Mouse (Mus musculus): Measurements from ENCODE around the gene Ehbp1. TPM values are rescaled to one million over a fixed set of nuclear protein-coding genes. Genes with fewer than 3 reads are reported as not detected.

Ehbp1 gene
- total and polyA plus RNA-seq, 3 experiments = 2.5 to 4.0 (median 3.1) TPM

- DNase-seq (ENCODE audit: extremely low read depth) = no peak
- Histone ChIP-seq H3K4me3 (replicated peaks in 1 of 3; ENCODE audit: low read depth in 2 of 3, low read length in 2 of 3, poor library complexity in 1 of 3) (no peak overlapping the region), H3K9me3 (replicated peaks; ENCODE audit: low read length) (no peaks in the 10 kb centered on the region), H3K27me3 (replicated peaks) (no peaks in the 10 kb centered on the region), H3K79me2 (replicated peaks; ENCODE audit: control insufficient read depth, extremely low read depth, insufficient read depth, poor library complexity, severe bottlenecking) (no peaks in the 10 kb centered on the region), H3K9ac (ENCODE audit: insufficient read depth, low read depth) (no peak overlapping the region), H3K36me3 (replicated peaks in 1 of 2; ENCODE audit: control insufficient read depth in 1 of 2, insufficient read depth in 1 of 2, low read length in 1 of 2) (no peaks in the 10 kb centered on the region), H3K4me2 (ENCODE audit: insufficient read depth, low read depth, poor library complexity, severe bottlenecking) (no peak overlapping the region), H3K27ac (ENCODE audit: insufficient read depth, low read depth) (no peak overlapping the region), H3K4me1 (ENCODE audit: control insufficient read depth in 1 of 2, insufficient read depth in 2 of 2) (no peaks in the 10 kb centered on the region)
- in situ Hi-C loops (cut with MboI; ENCODE audit: low pct_ligation_motif_present, low pct_unique_long_range_greater_than_20kb, low sequenced_read_pairs) = no loop called here
- TF ChIP-seq CHD1 (IDR thresholded peaks at IDR 0.05; ENCODE audit: low read depth, low read length) = no peak
- TF ChIP-seq HCFC1 (IDR thresholded peaks at IDR 0.05; ENCODE audit: low read depth, low read length) = no peak
- no peak for TF ChIP-seq E2F4 (IDR thresholded peaks at IDR 0.05; ENCODE audit: insufficient replicate concordance, low read depth, low read length)
- no peak for TF ChIP-seq CHD2 (IDR thresholded peaks at IDR 0.05; ENCODE audit: low read length)
- no peak for TF ChIP-seq SIN3A (IDR thresholded peaks at IDR 0.05; ENCODE audit: low read length)
- TF ChIP-seq ZKSCAN1 (IDR thresholded peaks at IDR 0.05; ENCODE audit: borderline replicate concordance, low read depth, low read length) = no peak
- TF ChIP-seq GABPA (IDR thresholded peaks at IDR 0.05; ENCODE audit: insufficient replicate concordance, low read depth, low read length) = no peak
- no peak for TF ChIP-seq ZC3H11A (IDR thresholded peaks at IDR 0.05; ENCODE audit: low read depth, low read length)
- no peak for TF ChIP-seq MAX (IDR thresholded peaks at IDR 0.05; ENCODE audit: low read length)
- no peak for TF ChIP-seq ELF1 (IDR thresholded peaks at IDR 0.05; ENCODE audit: low read depth, low read length)
- no peak for TF ChIP-seq TCF12 (IDR thresholded peaks at IDR 0.05; ENCODE audit: low read depth, low read length)
- TF ChIP-seq ZMIZ1 (IDR thresholded peaks at IDR 0.05; ENCODE audit: low read depth, low read length) = no peak
- TF ChIP-seq IRF4 (IDR thresholded peaks at IDR 0.05; ENCODE audit: low read depth, low read length) = no peak
- no peak for TF ChIP-seq JUN (IDR thresholded peaks at IDR 0.05; ENCODE audit: insufficient read depth, low read depth, low read length)
- no peak for TF ChIP-seq RAD21 (IDR thresholded peaks at IDR 0.05; ENCODE audit: low read depth, low read length)
- TF ChIP-seq UBTF (IDR thresholded peaks at IDR 0.05; ENCODE audit: low read depth, low read length) = no peak
- TF ChIP-seq PAX5 (IDR thresholded peaks at IDR 0.05; ENCODE audit: low read length) = no peak
- dilution Hi-C loops (cut with MboI; ENCODE audit: extremely low pct_ligation_motif_present, extremely low pct_unique_long_range_greater_than_20kb, low sequenced_read_pairs) = no loop called here
Observed at GRCm38 (mm10) chr11:22348536-22348910, 6.4 kb upstream of the Ehbp1 start.

- no peaks in the 10 kb centered on the region for H3K36me3 ChIP-seq (replicated peaks in 1 of 2; ENCODE audit: control insufficient read depth in 1 of 2, insufficient read depth in 1 of 2, low read length in 1 of 2)
- no peaks in the 10 kb centered on the region for H3K79me2 ChIP-seq (replicated peaks; ENCODE audit: control insufficient read depth, extremely low read depth, insufficient read depth, poor library complexity, severe bottlenecking)
- H3K27me3 ChIP-seq (replicated peaks) = no peaks in the 10 kb centered on the region
- TF ChIP-seq USF2 (conservative IDR thresholded peaks at IDR 0.05; ENCODE audit: low read depth, low read length) = no peak
- TF ChIP-seq GABPA (IDR thresholded peaks at IDR 0.05; ENCODE audit: insufficient replicate concordance, low read depth, low read length) = no peak
- no peak for TF ChIP-seq ZKSCAN1 (IDR thresholded peaks at IDR 0.05; ENCODE audit: borderline replicate concordance, low read depth, low read length)
- TF ChIP-seq IRF4 (IDR thresholded peaks at IDR 0.05; ENCODE audit: low read depth, low read length) = no peak
- no peak for TF ChIP-seq MAFK (IDR thresholded peaks at IDR 0.05; ENCODE audit: insufficient replicate concordance, low read length)
- no peak for TF ChIP-seq HCFC1 (IDR thresholded peaks at IDR 0.05; ENCODE audit: low read depth, low read length)
- no peak for TF ChIP-seq ZNF384 (IDR thresholded peaks at IDR 0.05; ENCODE audit: low read depth, low read length)
- TF ChIP-seq POLR2AphosphoS2 (IDR thresholded peaks at IDR 0.05; ENCODE audit: low read depth, low read length) = no peak
- no peak overlapping the region for H3K27ac ChIP-seq (ENCODE audit: insufficient read depth, low read depth)
- H3K9me3 ChIP-seq (replicated peaks; ENCODE audit: low read length) = no peaks in the 10 kb centered on the region
- H3K4me2 ChIP-seq (ENCODE audit: insufficient read depth, low read depth, poor library complexity, severe bottlenecking) = no peak overlapping the region
- no peaks in the 10 kb centered on the region for H3K4me1 ChIP-seq (ENCODE audit: control insufficient read depth in 1 of 2, insufficient read depth in 2 of 2)
- in situ Hi-C loops (cut with MboI; ENCODE audit: low pct_ligation_motif_present, low pct_unique_long_range_greater_than_20kb, low sequenced_read_pairs) (no loop called here), dilution Hi-C loops (cut with MboI; ENCODE audit: extremely low pct_ligation_motif_present, extremely low pct_unique_long_range_greater_than_20kb, low sequenced_read_pairs) (no loop called here)
- no peak overlapping the region for H3K4me3 ChIP-seq (replicated peaks in 1 of 3; ENCODE audit: low read depth in 2 of 3, low read length in 2 of 3, poor library complexity in 1 of 3)
- no peak for DNase-seq (ENCODE audit: extremely low read depth)
- H3K9ac ChIP-seq (ENCODE audit: insufficient read depth, low read depth) = no peak overlapping the region
Observed at GRCm38 (mm10) chr11:22347651-22348535, 5.8 kb upstream of the Ehbp1 start.

All from CH12.LX (cell line).